Mouse (Mus musculus) liver, postnatal 0 days (tissue): ENCODE measurements around the gene Rec8.

Source experiments
- CTCF ChIP-seq: sonication (generic); IDR thresholded peaks from 2 replicates; pipeline ENCODE4 v1.5.1; 2016; ENCODE audit warnings: antibody characterized with exemption, low read depth
- EP300 ChIP-seq: IDR thresholded peaks from 2 replicates; pipeline ENCODE4 v1.6.1; 2016; ENCODE audit warnings: antibody characterized with exemption, low read depth, mild to moderate bottlenecking

DNA sequence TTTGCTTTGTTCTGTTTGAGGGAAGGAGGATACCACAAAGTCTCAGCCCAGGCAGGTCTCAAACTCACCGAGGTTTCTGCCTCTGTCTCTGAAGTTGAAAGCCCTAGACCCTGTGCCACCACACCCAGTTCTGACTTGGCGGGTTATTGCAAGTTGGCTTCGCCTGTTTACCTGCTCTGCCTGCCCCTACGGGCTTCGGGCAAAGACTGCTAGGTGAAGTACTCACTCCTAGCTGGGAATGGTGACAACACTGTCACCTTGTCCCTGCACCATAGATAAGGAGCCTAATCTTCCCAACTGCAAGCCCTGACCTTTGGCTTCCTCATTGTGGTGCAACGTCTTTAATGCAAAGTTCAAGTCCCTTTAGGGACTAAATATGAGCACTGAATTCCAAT lies 32.3 kb upstream of the Rec8 start:
- TF ChIP-seq CTCF (no peak), EP300 (no peak)
